Mouse (Mus musculus): ENCODE data around the gene Pi4ka. TPM values are rescaled to one million over a fixed set of nuclear protein-coding genes. Genes with fewer than 3 reads are reported as not detected.

Gene Pi4ka
- polyA plus RNA-seq, 1 experiment from 2014 or later = 34.3 TPM

- Histone ChIP-seq H3K27me3 (ENCODE audit: low read depth, poor library complexity, severe bottlenecking) (peaks cover 23% of the 10 kb centered on the region), H3K9me3 (replicated peaks) (no peaks in the 10 kb centered on the region), H3K4me1 (peaks cover 2% of the 10 kb centered on the region), H3K4me3 (no peak overlapping the region), H3K27ac (replicated peaks) (no peak overlapping the region), H3K36me3 (peaks cover 85% of the 10 kb centered on the region)
- DNase-seq (ENCODE audit: low spot score) = no peak
- WGBS = 92% methylated on average over 6 of the region's 6 CpGs
These were observed 123.0 kb downstream of the Pi4ka start for GRCm38 (mm10) chr16:17283151-17283550.

GRCm38 (mm10) chr16:17280471-17280870 is 125.6 kb downstream of the Pi4ka start:
- H3K36me3 ChIP-seq = peaks cover 63% of the 10 kb centered on the region
- peaks cover 41% of the 10 kb centered on the region for H3K27me3 ChIP-seq (ENCODE audit: low read depth, poor library complexity, severe bottlenecking)
- H3K27ac ChIP-seq (replicated peaks) = no peak overlapping the region
- no peaks in the 10 kb centered on the region for H3K9me3 ChIP-seq (replicated peaks)
- no peak overlapping the region for H3K4me3 ChIP-seq
- peaks cover 22% of the 10 kb centered on the region for H3K4me1 ChIP-seq
- WGBS = 90% methylated on average over 11 of the region's 11 CpGs
- no peak for DNase-seq (ENCODE audit: low spot score)

GRCm38 (mm10) chr16:17277342-17278211 is 128.5 kb downstream of the Pi4ka start:
- peaks cover 22% of the 10 kb centered on the region for H3K4me1 ChIP-seq
- DNase-seq (ENCODE audit: low spot score) = peak; percentile 51
- H3K4me3 ChIP-seq = peak overlapping the region; percentile 71
- no peak overlapping the region for H3K27ac ChIP-seq (replicated peaks)
- no peaks in the 10 kb centered on the region for H3K9me3 ChIP-seq (replicated peaks)
- WGBS = 2% methylated on average over 61 of the region's 61 CpGs
- peaks cover 34% of the 10 kb centered on the region for H3K36me3 ChIP-seq
- peaks cover 41% of the 10 kb centered on the region for H3K27me3 ChIP-seq (ENCODE audit: low read depth, poor library complexity, severe bottlenecking)

GRCm38 (mm10) chr16:17276164-17277151 is 129.7 kb downstream of the Pi4ka start:
- peaks cover 22% of the 10 kb centered on the region for H3K4me1 ChIP-seq
- H3K9me3 ChIP-seq (replicated peaks) = no peaks in the 10 kb centered on the region
- peak overlapping the region; percentile 83 for H3K27ac ChIP-seq (replicated peaks)
- peak overlapping the region; percentile 71 for H3K4me3 ChIP-seq
- H3K36me3 ChIP-seq = peaks cover 23% of the 10 kb centered on the region
- peak; percentile 94 for DNase-seq (ENCODE audit: low spot score)
- H3K27me3 ChIP-seq (ENCODE audit: low read depth, poor library complexity, severe bottlenecking) = peaks cover 41% of the 10 kb centered on the region
- WGBS = under 1% methylated on average over 60 of the region's 62 CpGs

GRCm38 (mm10) chr16:17275721-17276120 is 130.4 kb downstream of the Pi4ka start, which contains the start of gene Tmem191c:
TSS of gene Tmem191c (plus strand) at chr16:17276077.
- Histone ChIP-seq H3K27ac (replicated peaks) (peak within 1 kb of the TSS; percentile 83), H3K4me3 (peak within 1 kb of the TSS; percentile 71), H3K36me3 (peaks cover 17% of the 10 kb centered on the region), H3K27me3 (ENCODE audit: low read depth, poor library complexity, severe bottlenecking) (peaks cover 41% of the 10 kb centered on the region), H3K9me3 (replicated peaks) (peaks cover 3% of the 10 kb centered on the region), H3K4me1 (peaks cover 22% of the 10 kb centered on the region)
- no peak for DNase-seq (ENCODE audit: low spot score)
- 64% methylated on average over 7 of the region's 7 CpGs for WGBS

GRCm38 (mm10) chr16:17271856-17272255 is 134.3 kb downstream of the Pi4ka start:
- no peak overlapping the region for H3K4me3 ChIP-seq
- H3K27ac ChIP-seq (replicated peaks) = no peak overlapping the region
- peaks cover 7% of the 10 kb centered on the region for H3K9me3 ChIP-seq (replicated peaks)
- H3K4me1 ChIP-seq = peaks cover 7% of the 10 kb centered on the region
- no peak for DNase-seq (ENCODE audit: low spot score)
- peaks cover 5% of the 10 kb centered on the region for H3K27me3 ChIP-seq (ENCODE audit: low read depth, poor library complexity, severe bottlenecking)
- H3K36me3 ChIP-seq = no peaks in the 10 kb centered on the region
- 83% methylated on average over 6 of the region's 6 CpGs for WGBS

GRCm38 (mm10) chr16:17271124-17271523 is 135.0 kb downstream of the Pi4ka start:
- Histone ChIP-seq H3K4me1 (0 out of 2 replicates have a peak, but pooled peaks cover 2% of the 10 kb centered on the region), H3K27me3 (ENCODE audit: low read depth, poor library complexity, severe bottlenecking) (no peaks in the 10 kb centered on the region), H3K27ac (replicated peaks) (no peak overlapping the region), H3K36me3 (no peaks in the 10 kb centered on the region), H3K4me3 (no peak overlapping the region), H3K9me3 (replicated peaks) (peaks cover 7% of the 10 kb centered on the region)
- WGBS = 73% methylated on average over 4 of the region's 4 CpGs
- no peak for DNase-seq (ENCODE audit: low spot score)

- H3K4me1 ChIP-seq = 0 out of 2 replicates have a peak, but pooled peaks cover 6% of the 10 kb centered on the region
- no peak overlapping the region for H3K27ac ChIP-seq (replicated peaks)
- 93% methylated on average over 5 of the region's 5 CpGs for WGBS
- no peak overlapping the region for H3K4me3 ChIP-seq
- H3K9me3 ChIP-seq (replicated peaks) = peaks cover 7% of the 10 kb centered on the region
- DNase-seq (ENCODE audit: low spot score) = no peak
- no peaks in the 10 kb centered on the region for H3K36me3 ChIP-seq
- H3K27me3 ChIP-seq (ENCODE audit: low read depth, poor library complexity, severe bottlenecking) = no peaks in the 10 kb centered on the region
These were observed 136.2 kb downstream of the Pi4ka start for GRCm38 (mm10) chr16:17269872-17270271.

GRCm38 (mm10) chr16:17267937-17268336 is 138.2 kb downstream of the Pi4ka start:
- Histone ChIP-seq H3K4me3 (no peak overlapping the region), H3K9me3 (replicated peaks) (peaks cover 7% of the 10 kb centered on the region), H3K27me3 (ENCODE audit: low read depth, poor library complexity, severe bottlenecking) (no peaks in the 10 kb centered on the region), H3K4me1 (0 out of 2 replicates have a peak, but pooled peaks cover 6% of the 10 kb centered on the region), H3K36me3 (peaks cover under 1% of the 10 kb centered on the region; the same call in 1 of the 2 replicates), H3K27ac (replicated peaks) (no peak overlapping the region)
- 86% methylated on average over 5 of the region's 5 CpGs for WGBS
- DNase-seq (ENCODE audit: low spot score) = no peak

- Histone ChIP-seq H3K27me3 (ENCODE audit: low read depth, poor library complexity, severe bottlenecking) (no peaks in the 10 kb centered on the region), H3K4me3 (no peak overlapping the region), H3K4me1 (0 out of 2 replicates have a peak, but pooled peaks cover 6% of the 10 kb centered on the region), H3K27ac (replicated peaks) (no peak overlapping the region), H3K9me3 (replicated peaks) (peaks cover 7% of the 10 kb centered on the region), H3K36me3 (peaks cover 17% of the 10 kb centered on the region)
- no peak for DNase-seq (ENCODE audit: low spot score)
- WGBS = 73% methylated on average over 3 of the region's 3 CpGs
These were observed 140.0 kb downstream of the Pi4ka start for GRCm38 (mm10) chr16:17266113-17266512.

GRCm38 (mm10) chr16:17261341-17261740 is 144.8 kb downstream of the Pi4ka start:
- Histone ChIP-seq H3K4me1 (0 out of 2 replicates have a peak, but pooled peaks cover 4% of the 10 kb centered on the region), H3K9me3 (replicated peaks) (no peaks in the 10 kb centered on the region), H3K36me3 (peaks cover 63% of the 10 kb centered on the region), H3K27me3 (ENCODE audit: low read depth, poor library complexity, severe bottlenecking) (no peaks in the 10 kb centered on the region), H3K4me3 (no peak overlapping the region), H3K27ac (replicated peaks) (no peak overlapping the region)
- DNase-seq (ENCODE audit: low spot score) = no peak
- 87% methylated on average over 1 of the region's 1 CpGs for WGBS

- H3K27me3 ChIP-seq (ENCODE audit: low read depth, poor library complexity, severe bottlenecking) = no peaks in the 10 kb centered on the region
- peaks cover 78% of the 10 kb centered on the region for H3K36me3 ChIP-seq
- no peaks in the 10 kb centered on the region for H3K9me3 ChIP-seq (replicated peaks)
- peaks cover 12% of the 10 kb centered on the region for H3K4me1 ChIP-seq
- no peak for DNase-seq (ENCODE audit: low spot score)
- 97% methylated on average over 12 of the region's 12 CpGs for WGBS
- no peak overlapping the region for H3K27ac ChIP-seq (replicated peaks)
- H3K4me3 ChIP-seq = no peak overlapping the region
These were observed 147.2 kb downstream of the Pi4ka start for GRCm38 (mm10) chr16:17258917-17259316.
